Mouse (Mus musculus) hindbrain, embryonic 12.5 days (tissue): ENCODE results near the gene Tufm. TPM values are rescaled to one million over a fixed set of nuclear protein-coding genes. Genes with fewer than 3 reads are reported as not detected.

Source experiments
- ATAC-seq: fragments of 200-750 bp; cut with Nextera tagmentation; 2 replicates; pipeline ENCODE4 v1.8.0; 2017; ENCODE audit warnings: moderate TSS enrichment; ENCODE audit not compliant: low FRiP score
- H3K27ac ChIP-seq: fragments of 300-500 bp; sonication (generic); 2 replicates; pipeline ENCODE4 v1.5.1; 2016; ENCODE audit warnings: mild to moderate bottlenecking
- H3K27me3 ChIP-seq: fragments of 300-500 bp; sonication (generic); 2 replicates; pipeline ENCODE4 v1.6.1; 2016; ENCODE audit warnings: mild to moderate bottlenecking
- H3K36me3 ChIP-seq: fragments of 300-500 bp; sonication (generic); 2 replicates; pipeline ENCODE4 v1.6.1; 2016; ENCODE audit warnings: mild to moderate bottlenecking
- H3K4me1 ChIP-seq: fragments of 300-500 bp; sonication (generic); 2 replicates; pipeline ENCODE4 v1.6.1; 2016
- H3K4me2 ChIP-seq: fragments of 300-500 bp; sonication (generic); replicated peaks from 2 replicates; pipeline ENCODE4 v1.6.1; 2016; ENCODE audit warnings: mild to moderate bottlenecking
- H3K4me3 ChIP-seq: fragments of 300-500 bp; sonication (generic); 2 replicates; pipeline ENCODE4 v1.5.1; 2016; ENCODE audit warnings: mild to moderate bottlenecking
- H3K9ac ChIP-seq: fragments of 300-500 bp; sonication (generic); 2 replicates; pipeline ENCODE4 v1.6.1; 2016; ENCODE audit warnings: mild to moderate bottlenecking, moderate library complexity
- H3K9me3 ChIP-seq: fragments of 300-500 bp; sonication (generic); replicated peaks from 2 replicates; pipeline ENCODE4 v1.6.1; 2016; ENCODE audit warnings: mild to moderate bottlenecking
- WGBS: fragments of 180-500 bp; shearing (Covaris S2); methylation state at CpG from one replicate; pipeline ENCODE4 v1.1.7; 2016; 5-methylcytosine and 5-hydroxymethylcytosine counted together
- polyA plus RNA-seq: library from polyadenylated mRNA; unstranded; fragments of >200 nt; fragmentation: Nextera tagmentation; extraction: Ambion mirVana; gene quantifications from 2 replicates; pipeline ENCODE4 v1.2.1, GENCODE M21; 2016

Gene Tufm
- polyA plus RNA-seq, 1 experiment from 2014 or later, result 116 TPM

DNA sequence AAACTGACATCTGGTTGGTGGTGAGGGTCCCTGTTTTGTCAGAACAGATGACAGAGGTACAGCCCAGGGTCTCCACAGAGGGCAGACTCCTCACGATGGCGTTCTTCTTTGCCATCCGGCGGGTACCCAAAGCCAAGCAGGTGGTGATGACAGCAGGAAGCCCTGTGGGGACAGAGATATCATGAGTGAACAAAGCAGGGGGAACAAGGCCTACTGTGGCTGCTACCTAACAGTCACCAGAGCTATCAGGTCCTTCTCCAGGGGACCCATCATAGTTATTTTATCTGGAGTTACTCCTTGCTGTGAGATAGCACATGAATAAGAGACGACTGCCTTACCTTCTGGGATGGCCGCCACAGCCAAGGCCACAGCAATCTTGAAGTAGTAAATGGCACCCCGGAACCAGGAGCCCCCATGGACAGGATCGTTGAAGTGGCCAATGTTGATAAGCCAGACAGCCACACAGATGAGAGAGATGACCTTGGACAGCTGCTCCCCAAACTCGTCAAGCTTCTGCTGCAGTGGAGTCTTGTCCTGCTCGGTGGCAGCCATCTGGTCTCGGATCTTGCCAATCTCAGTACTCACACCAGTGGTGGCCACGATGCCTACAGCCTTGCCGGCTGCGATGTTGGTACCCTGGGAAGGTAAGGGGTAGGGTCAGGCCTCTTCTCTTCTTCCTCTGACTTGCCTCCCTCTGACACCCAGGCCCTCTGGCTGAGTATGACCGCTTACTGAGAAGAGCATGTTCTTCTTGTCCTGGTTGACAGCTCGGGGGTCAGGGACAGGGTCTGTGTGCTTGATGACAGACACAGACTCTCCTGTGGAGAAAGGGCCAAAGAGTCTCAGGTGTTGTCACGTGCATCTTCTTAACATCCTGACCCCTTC lies 30.5 kb upstream of the Tufm start:
- no peak overlapping the region for H3K27ac ChIP-seq
- ATAC-seq, result no peak
- H3K4me2 ChIP-seq, result no peak overlapping the region
- H3K27me3 ChIP-seq, result no peaks in the 10 kb centered on the region
- H3K9ac ChIP-seq, result no peak overlapping the region
- no peaks in the 10 kb centered on the region for H3K36me3 ChIP-seq
- H3K9me3 ChIP-seq, result no peaks in the 10 kb centered on the region
- H3K4me3 ChIP-seq, result no peak overlapping the region
- no peaks in the 10 kb centered on the region for H3K4me1 ChIP-seq
- WGBS, result 87% methylated on average over 17 of the region's 17 CpGs

DNA sequence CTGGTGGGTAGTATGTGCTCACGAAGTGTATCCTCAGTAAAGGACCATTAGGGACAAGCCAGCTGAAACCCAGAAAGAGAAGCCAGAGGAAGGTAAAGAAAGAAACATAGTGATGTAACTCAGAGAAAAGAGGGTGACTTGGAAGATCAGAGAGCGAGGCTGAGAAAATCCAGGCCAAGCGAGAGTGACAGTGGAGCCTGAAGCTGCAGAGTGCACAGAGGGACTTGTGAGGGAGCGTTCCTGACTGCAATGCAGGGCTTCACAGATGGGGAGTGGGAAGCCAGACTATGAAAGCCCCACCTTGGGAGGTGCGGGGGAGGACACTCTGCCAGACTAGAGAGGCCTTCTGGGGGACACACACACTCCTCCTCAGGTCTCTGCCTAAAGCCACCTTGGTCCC lies 28.9 kb upstream of the Tufm start:
- Histone ChIP-seq H3K4me2 (no peak overlapping the region), H3K27me3 (no peaks in the 10 kb centered on the region), H3K4me1 (0 out of 2 replicates have a peak, but pooled peaks cover 4% of the 10 kb centered on the region), H3K9ac (no peak overlapping the region), H3K9me3 (no peaks in the 10 kb centered on the region), H3K4me3 (no peak overlapping the region), H3K36me3 (no peaks in the 10 kb centered on the region), H3K27ac (no peak overlapping the region)
- ATAC-seq, result no peak
- 83% methylated on average over 5 of the region's 5 CpGs for WGBS

DNA sequence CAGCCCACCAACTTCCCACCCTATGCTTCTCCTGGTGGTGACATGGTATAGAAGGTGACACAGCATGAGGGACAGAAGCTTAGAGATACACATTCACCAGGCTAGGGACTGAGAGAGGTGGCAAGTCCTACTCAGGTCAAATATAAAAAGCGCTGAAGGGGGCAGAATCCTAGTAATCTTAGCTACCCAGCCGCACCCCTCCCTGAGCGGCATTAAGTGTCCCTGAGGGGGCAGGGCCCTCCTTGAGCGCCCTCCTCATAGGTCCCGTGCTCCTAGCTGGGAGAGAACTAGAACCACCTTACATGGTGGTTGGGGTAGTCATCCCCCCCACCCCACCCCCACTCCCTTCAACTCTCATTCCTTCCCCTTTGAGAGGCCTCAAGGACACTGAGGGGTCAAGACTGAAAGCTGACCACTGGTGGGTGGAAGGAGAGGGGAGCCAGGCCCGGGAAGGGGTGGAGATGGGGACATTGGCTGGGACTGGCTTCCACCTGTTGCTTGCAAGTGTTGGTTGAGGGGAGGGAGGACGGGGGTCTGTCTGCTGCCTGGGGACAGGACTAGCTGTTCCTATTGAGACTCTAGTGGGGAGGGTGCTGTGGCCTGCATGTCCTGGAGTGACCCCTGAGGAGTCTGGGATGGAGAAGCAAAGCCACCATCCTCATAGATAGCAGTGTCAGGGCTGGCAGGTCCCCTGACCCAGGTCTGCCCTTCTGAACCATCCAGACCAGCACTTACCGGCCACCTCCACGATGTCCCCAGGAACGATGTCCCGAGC lies 28.1 kb upstream of the Tufm start:
- no peak overlapping the region for H3K27ac ChIP-seq

DNA sequence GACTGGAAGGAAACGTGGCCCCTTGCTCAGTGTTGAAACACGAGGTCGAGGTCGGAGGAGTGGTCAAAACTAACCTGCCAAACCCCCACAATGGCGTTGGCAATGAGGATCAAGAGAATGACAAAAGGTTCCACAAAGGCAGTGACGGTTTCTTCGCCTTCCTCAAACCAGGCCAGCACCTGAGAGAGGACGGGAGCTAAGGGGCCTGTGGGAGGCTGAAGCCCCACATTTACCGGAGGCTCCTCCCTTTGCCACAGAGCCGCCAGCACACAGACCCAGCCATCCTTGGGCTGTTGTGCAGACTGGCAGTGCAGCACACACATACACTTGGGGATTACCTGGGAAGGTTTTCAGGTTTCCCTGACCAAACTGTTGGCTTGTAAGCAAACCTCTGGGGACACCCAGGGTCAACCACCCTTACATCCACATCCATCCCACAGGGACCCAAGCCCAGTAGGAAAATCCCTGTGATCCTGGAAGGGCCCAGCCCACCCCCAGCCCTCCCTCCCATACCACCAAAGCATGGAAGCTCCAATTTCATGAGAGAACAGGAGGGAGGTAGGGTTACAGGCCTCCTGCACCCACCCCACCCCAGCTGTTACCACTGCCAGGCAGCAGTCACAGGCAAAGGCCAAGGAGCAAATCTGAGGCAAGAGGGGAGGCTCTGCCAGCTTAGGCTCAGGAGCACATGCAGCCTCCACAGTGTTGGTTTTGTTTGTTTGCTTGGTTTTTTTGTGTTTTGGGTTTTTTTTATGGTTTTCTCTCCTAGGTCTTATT lies 26.4 kb upstream of the Tufm start:
- H3K9me3 ChIP-seq, result no peaks in the 10 kb centered on the region
- no peak for ATAC-seq
- H3K4me3 ChIP-seq, result no peak overlapping the region
- no peaks in the 10 kb centered on the region for H3K27me3 ChIP-seq
- H3K27ac ChIP-seq, result no peak overlapping the region
- H3K36me3 ChIP-seq, result no peaks in the 10 kb centered on the region
- 0 out of 2 replicates have a peak, but pooled peaks cover 4% of the 10 kb centered on the region for H3K4me1 ChIP-seq
- no peak overlapping the region for H3K9ac ChIP-seq
- WGBS, result 55% methylated on average over 10 of the region's 10 CpGs
- no peak overlapping the region for H3K4me2 ChIP-seq

More for the DNA sequence above, 28.1 kb upstream of the Tufm start:
- Histone ChIP-seq H3K36me3 (no peaks in the 10 kb centered on the region), H3K27me3 (no peaks in the 10 kb centered on the region), H3K4me1 (0 out of 2 replicates have a peak, but pooled peaks cover 4% of the 10 kb centered on the region), H3K9me3 (no peaks in the 10 kb centered on the region), H3K4me2 (no peak overlapping the region), H3K9ac (no peak overlapping the region), H3K4me3 (no peak overlapping the region)
- WGBS, result 77% methylated on average over 11 of the region's 11 CpGs
- ATAC-seq, result no peak

DNA sequence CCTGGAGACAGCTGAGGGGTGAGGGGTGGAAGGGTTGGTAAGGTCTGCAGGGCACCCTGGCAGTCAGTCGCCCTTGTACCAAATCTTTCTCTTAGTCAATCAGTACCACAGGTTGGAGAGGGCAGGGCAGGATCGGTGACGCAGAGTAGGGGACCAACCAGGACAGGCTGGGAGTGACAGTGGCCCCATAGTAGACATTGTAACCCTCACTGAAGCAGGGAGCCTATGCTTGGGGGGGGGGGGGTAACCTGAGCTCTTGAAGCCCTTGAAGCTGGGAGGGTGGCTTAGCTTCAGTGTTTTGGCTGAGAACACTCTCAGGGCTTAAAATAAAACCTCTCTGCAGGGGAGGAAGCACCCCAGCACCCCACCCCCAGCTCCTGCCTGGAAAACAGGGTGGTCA lies 25.5 kb upstream of the Tufm start:
- no peak for ATAC-seq
- H3K9me3 ChIP-seq, result no peaks in the 10 kb centered on the region
- no peaks in the 10 kb centered on the region for H3K27me3 ChIP-seq
- H3K9ac ChIP-seq, result no peak overlapping the region
- WGBS, result 62% methylated on average over 3 of the region's 3 CpGs
- peaks cover 5% of the 10 kb centered on the region; the same call in 1 of the 2 replicates for H3K36me3 ChIP-seq
- no peak overlapping the region for H3K27ac ChIP-seq
- H3K4me3 ChIP-seq, result no peak overlapping the region
- H3K4me2 ChIP-seq, result no peak overlapping the region
- 0 out of 2 replicates have a peak, but pooled peaks cover 4% of the 10 kb centered on the region for H3K4me1 ChIP-seq

DNA sequence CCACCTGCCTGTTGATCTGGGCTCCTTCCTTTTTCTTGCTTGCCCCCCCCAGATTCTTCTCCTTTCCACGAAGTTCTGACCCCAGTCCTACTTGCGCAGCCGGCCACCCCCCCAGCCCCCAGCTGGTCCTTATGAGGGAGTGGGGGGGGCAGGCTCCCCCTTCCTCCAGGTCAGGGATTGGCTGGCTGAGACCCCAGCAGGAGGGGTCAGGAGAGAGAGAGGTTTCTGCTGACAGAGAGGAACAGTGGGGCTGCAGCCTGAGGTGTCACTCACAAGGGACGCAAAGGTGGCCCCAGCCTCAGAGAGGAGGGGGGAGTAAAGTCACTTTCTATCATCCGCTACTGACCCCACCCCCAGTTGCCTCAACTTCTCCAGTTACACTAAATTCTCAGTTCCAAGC lies 24.2 kb upstream of the Tufm start, which contains the start of gene Atp2a1:
Gene Atp2a1 (minus strand): TSS at position 105 of the 400 bp plus-strand sequence.
- H3K9ac ChIP-seq, result peak within 1 kb of the TSS; percentile 32; the same call in 1 of the 2 replicates
- no peak for ATAC-seq
- no peaks in the 10 kb centered on the region for H3K27me3 ChIP-seq
- H3K27ac ChIP-seq, result no peak within 1 kb of the TSS
- WGBS, result 38% methylated on average over 5 of the region's 5 CpGs
- no peaks in the 10 kb centered on the region for H3K9me3 ChIP-seq
- H3K4me1 ChIP-seq, result 0 out of 2 replicates have a peak, but pooled peaks cover 4% of the 10 kb centered on the region
- H3K4me3 ChIP-seq, result no peak within 1 kb of the TSS
- H3K4me2 ChIP-seq, result no peak within 1 kb of the TSS
- peaks cover 19% of the 10 kb centered on the region for H3K36me3 ChIP-seq

DNA sequence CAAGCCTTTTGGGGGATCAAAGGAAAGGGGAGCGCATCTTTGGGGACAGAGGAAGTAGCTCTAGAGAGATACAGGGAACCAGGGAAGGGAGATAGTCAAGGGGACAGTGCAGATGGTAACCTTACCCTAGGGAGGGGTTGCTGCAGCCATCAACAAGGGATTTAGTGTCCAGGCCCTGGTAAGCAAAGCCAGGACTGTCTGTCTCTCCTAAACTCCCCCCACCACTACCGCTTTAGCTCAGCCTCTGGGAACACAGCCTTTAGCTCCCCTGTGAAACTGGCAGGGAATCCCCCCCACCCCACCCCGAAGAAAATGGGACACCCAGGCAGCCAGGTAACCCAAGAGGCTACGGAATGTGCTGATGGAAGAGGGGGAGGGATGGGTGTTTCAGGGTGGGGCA lies 23.6 kb upstream of the Tufm start:
- WGBS, result 70% methylated on average over 4 of the region's 4 CpGs
- no peak overlapping the region for H3K27ac ChIP-seq
- 0 out of 2 replicates have a peak overlapping the region, but pooled peaks have one; percentile 5 for H3K9ac ChIP-seq
- no peak for ATAC-seq
- H3K36me3 ChIP-seq, result peaks cover 24% of the 10 kb centered on the region
- H3K27me3 ChIP-seq, result no peaks in the 10 kb centered on the region
- no peak overlapping the region for H3K4me3 ChIP-seq
- H3K9me3 ChIP-seq, result no peaks in the 10 kb centered on the region
- H3K4me1 ChIP-seq, result 0 out of 2 replicates have a peak, but pooled peaks cover 4% of the 10 kb centered on the region
- H3K4me2 ChIP-seq, result no peak overlapping the region

DNA sequence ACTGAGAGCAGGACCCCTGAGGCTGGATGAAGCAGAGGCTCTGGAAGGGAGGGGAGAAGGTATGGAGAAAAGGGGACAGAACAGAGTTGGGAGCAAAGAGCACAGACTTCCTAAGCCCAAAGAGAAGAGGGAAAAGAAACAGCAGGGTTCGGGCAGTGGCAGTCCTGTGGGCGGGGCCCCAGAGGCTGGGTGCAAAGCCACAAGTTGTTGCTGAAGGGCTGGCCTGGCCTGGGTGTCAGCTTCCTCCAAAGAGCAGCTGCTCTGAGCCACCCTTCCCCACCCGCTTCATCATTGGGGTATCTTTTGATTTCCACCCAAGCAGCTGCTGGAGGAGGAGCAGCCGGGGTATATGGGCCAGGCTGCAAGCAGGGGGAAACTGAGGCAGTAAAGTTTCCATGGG lies 23.0 kb upstream of the Tufm start:
- H3K36me3 ChIP-seq, result peaks cover 30% of the 10 kb centered on the region
- no peaks in the 10 kb centered on the region for H3K9me3 ChIP-seq
- H3K4me3 ChIP-seq, result no peak overlapping the region
- no peaks in the 10 kb centered on the region for H3K27me3 ChIP-seq
- no peak for ATAC-seq
- 0 out of 2 replicates have a peak, but pooled peaks cover 4% of the 10 kb centered on the region for H3K4me1 ChIP-seq
- no peak overlapping the region for H3K27ac ChIP-seq
- WGBS, result 56% methylated on average over 4 of the region's 4 CpGs
- H3K4me2 ChIP-seq, result no peak overlapping the region
- H3K9ac ChIP-seq, result 0 out of 2 replicates have a peak overlapping the region, but pooled peaks have one; percentile 5

DNA sequence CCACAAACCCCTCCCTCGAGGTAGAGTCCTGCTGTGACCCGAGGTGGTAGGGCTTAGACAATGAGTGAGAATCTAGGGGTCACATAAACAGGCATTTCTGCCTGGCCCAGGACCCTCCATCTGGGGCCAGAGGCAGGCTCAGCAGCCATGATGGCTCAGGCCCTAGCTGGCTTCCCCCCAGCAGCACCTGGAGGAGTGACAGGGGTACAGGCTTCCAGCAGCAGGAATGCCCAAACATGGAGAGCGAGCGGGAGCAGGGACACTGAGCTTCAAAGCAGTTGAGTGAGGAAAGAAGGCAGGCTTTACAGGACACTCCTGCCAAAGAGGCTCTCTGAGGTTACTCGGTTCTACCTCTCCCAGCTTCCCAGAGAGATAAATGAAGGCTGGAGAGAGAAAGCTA lies 22.3 kb upstream of the Tufm start:
- no peak overlapping the region for H3K27ac ChIP-seq
- 0 out of 2 replicates have a peak, but pooled peaks cover 4% of the 10 kb centered on the region for H3K4me1 ChIP-seq
- no peak for ATAC-seq
- H3K4me2 ChIP-seq, result no peak overlapping the region
- no peaks in the 10 kb centered on the region for H3K27me3 ChIP-seq
- H3K9ac ChIP-seq, result no peak overlapping the region
- peaks cover 37% of the 10 kb centered on the region for H3K36me3 ChIP-seq
- no peaks in the 10 kb centered on the region for H3K9me3 ChIP-seq
- H3K4me3 ChIP-seq, result no peak overlapping the region
- WGBS, result 47% methylated on average over 5 of the region's 5 CpGs

DNA sequence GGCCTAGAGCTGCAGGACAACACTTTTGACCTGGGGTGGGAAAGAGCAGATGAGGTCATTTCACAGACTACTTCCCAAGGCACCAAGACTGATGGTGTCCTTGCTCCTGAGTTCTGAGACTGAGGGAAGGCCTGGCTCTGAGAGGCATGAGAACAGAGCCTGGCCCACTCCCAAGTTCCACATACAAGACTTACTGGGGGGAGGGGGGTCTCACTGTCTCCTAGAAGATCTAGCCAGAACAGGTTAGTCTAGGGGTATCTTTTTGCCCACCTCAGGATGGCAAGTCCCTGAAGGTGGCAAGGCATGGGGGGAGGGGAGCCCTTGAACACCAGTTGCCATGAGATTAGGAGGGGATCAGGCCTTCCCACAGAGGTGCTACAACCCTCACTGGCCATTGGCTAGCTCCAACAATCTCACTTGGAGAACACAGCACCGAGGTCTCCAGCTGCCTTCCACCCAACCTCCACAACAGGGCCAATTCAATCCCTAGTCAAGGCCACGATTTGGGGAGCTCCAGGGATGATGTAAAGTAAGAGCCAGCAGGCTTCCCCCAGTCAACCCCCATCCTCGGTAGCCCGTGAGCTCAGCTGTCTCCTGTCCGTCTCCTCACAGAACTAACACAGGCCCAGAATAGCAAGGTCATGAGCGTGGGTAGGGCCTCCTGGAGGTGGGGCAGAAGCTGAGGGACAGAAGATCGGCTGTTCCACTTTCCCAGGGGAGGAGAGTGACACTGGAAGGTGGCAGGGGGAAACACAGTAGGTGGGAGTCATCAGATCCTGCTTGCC lies 21.7 kb upstream of the Tufm start:
- Histone ChIP-seq H3K9ac (no peak overlapping the region), H3K4me2 (no peak overlapping the region), H3K4me3 (no peak overlapping the region), H3K36me3 (peaks cover 42% of the 10 kb centered on the region), H3K9me3 (no peaks in the 10 kb centered on the region), H3K27me3 (no peaks in the 10 kb centered on the region), H3K4me1 (0 out of 2 replicates have a peak, but pooled peaks cover 4% of the 10 kb centered on the region), H3K27ac (no peak overlapping the region)
- ATAC-seq, result no peak
- 51% methylated on average over 7 of the region's 7 CpGs for WGBS

DNA sequence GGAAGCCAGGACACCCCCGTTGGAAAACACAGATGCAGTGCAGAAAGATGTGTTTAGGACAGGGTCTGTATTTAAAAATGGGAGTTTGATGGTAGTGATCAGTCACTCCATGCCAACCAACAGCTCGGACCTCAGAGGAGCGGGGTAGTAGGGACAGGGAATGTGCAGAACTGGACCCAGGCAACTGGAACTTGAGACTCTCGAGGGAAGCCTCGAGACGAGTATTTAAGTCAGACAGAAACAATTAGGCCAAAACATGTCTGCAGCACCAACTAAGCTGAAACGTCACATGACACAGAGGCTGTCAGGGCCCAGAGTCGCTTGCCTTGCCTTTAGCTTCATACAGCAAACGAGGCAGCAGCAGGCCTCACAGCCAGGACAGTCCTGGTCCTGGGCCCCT lies 21.0 kb upstream of the Tufm start:
- Histone ChIP-seq H3K9ac (no peak overlapping the region), H3K9me3 (no peaks in the 10 kb centered on the region), H3K27ac (0 out of 2 replicates have a peak overlapping the region, but pooled peaks have one; percentile 14), H3K27me3 (no peaks in the 10 kb centered on the region), H3K4me1 (0 out of 2 replicates have a peak, but pooled peaks cover 4% of the 10 kb centered on the region), H3K36me3 (peaks cover 49% of the 10 kb centered on the region), H3K4me3 (no peak overlapping the region), H3K4me2 (no peak overlapping the region)
- WGBS, result 68% methylated on average over 9 of the region's 9 CpGs
- no peak for ATAC-seq
